Mouse (Mus musculus): ENCODE results near the gene Galm.

Gene Galm

DNA sequence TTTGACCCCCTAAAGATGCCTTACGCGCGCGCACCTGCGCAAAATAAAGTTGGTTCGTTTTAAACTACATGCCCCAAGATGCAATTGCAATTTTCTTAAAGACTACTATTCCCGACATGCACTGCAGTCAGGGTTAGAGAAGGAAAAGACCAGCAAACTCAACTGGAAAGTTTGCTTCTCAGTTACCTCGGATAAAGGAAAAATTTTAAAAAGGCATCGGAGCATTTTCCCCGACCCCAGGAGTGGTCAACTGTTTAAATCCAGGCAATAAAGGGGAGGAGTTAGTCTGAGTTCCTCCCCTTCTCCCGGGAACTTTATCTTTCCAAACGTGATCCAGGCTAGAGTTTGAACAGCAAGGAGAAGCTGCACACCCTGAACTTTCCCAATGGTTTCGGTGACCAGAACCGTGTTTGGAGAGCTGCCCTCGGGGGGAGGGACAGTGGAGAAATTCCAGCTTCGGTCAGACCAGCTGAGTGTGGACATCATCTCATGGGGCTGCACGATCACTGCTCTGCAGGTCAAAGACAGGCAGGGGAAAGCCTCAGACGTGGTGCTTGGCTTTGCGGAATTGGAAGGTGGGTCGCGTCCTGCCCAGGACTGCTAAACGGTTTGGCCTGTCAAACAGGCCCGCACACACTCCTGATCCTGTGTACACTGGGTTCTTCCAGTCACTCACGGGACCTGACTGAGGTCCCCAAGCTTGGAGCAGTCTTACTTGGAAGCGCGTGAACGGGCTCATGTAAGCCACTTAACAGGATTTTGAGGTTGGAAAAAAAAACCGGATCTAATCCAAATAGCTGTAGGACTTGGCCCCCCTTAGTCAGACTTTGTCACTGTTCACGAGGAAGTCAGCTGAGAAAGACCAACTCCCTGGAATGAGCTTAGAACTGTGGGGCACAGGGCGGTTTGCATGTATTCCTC is at the start of gene Galm:
Gene Galm, plus strand, starts transcription at position 141 of the 921 bp plus-strand sequence.
- DNase-seq (ENCODE audit: low read depth, low spot score) = peak; percentile 75

DNA sequence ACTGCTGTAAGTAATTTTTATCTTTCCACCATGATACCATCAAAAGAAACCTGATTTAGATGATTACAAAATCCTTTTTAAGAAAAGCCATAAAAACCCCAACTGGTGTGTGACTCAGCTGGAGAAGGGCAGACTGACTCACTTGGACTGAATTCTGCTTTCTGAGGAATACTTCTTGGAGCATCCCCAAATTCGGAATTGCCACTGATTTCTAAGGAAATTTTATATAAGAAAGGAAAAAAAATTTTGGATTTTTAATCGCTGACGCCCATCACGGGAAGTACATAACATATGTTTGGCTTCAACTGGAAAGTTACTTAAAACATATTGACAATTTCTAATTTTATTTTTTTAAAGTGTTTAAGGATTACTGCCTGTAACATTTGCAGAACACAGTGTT is 48.5 kb upstream of the Galm start:
- no peak for DNase-seq (ENCODE audit: low read depth, low spot score)

DNA sequence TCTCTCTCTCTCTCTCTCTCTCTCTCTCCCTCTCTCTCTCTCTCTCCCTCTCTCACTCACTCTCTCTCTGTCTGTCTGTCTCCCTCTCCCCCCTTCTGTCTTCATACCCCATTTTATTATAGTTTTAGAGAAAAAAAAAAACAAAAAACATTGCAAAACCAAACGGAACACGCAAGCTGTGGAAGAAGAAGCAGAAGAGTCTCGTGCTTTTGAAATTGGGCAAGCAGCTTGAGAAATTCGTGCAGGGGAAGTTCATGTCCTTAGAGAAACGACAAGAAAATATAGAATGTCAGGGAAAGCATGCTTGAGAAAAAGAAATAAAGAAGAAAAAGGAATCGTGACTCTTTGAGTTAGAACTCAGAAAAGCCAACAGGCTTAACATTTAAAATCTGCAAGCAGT is 44.0 kb upstream of the Galm start:
- no peak for DNase-seq (ENCODE audit: low read depth, low spot score)

DNA sequence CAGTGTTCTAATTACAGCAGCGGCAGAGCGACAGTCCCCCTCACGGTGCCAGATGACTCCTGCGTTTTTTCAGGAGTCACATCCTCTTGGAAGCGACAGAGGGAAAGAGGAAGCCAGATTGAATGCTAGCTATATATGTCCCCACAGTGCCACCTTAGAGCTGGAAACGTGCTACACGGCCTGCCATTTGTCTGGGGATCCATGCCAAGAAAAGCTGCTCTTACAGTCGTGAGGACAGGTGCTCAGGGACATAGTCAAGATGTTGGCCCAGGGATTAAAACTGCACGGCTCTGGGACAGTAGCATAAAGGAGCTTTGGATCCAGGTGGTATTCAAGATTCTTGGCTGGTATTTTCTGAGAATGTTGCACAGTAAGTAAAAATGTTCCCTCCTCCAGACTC is 42.8 kb upstream of the Galm start:
- DNase-seq (ENCODE audit: low read depth, low spot score) = no peak

DNA sequence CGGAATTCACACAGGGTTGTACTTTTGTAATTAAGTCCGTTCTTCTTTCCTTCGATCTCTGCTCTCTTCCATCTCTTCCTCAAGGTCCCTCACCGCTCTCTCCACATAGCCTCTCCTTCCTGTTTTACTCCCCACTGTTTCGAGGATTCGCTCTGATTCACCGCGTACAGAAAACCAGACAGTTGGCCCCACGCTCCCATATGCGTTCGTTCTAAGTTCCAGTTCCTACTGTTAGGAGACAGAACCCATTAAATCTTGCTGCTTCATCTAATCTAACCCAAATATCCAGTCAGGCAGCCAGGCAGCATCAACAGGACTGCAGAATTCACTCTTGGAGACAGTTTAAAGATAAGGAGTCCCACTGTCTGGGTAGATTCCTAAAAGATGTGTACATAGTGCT is 40.7 kb upstream of the Galm start:
- no peak for DNase-seq (ENCODE audit: low read depth, low spot score)

DNA sequence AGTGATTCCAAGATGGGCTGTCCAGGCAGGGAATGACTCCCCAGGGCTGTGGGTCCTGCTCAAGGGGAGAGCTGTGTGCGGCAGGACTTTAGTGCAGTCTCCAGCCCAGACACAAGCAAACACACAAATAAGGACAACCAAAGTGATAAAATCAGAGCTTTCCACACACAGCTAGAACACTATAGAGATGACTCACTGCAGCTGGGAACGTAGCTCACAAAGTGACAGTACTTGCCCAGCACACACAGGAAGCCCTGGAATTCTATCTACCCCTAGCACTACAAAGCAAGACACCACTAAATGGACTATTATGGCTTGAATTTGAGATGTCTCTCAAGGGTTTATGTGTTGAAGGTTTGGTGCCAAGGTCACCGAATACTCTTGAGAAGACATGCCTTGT is 39.1 kb upstream of the Galm start:
- no peak for DNase-seq (ENCODE audit: low read depth, low spot score)

DNA sequence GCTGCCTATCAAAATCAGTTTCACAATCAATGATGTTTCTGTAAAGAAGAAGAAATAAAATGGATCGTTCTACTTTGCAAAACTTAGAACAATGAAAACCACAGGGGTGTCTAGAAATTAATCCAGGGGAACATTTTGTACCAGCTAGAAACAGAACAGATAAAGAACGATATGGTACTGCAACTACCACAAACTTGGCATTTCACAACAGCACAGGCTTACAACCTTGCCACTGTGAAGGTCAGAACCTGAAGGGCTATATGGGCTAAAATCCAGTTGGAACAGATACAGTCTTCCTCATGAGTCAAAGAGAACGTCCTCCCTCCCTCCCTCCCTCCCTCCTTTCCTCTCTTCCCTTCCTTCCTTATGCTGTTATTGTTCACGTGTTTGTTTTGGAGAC is 36.7 kb upstream of the Galm start:
- DNase-seq (ENCODE audit: low read depth, low spot score) = no peak

DNA sequence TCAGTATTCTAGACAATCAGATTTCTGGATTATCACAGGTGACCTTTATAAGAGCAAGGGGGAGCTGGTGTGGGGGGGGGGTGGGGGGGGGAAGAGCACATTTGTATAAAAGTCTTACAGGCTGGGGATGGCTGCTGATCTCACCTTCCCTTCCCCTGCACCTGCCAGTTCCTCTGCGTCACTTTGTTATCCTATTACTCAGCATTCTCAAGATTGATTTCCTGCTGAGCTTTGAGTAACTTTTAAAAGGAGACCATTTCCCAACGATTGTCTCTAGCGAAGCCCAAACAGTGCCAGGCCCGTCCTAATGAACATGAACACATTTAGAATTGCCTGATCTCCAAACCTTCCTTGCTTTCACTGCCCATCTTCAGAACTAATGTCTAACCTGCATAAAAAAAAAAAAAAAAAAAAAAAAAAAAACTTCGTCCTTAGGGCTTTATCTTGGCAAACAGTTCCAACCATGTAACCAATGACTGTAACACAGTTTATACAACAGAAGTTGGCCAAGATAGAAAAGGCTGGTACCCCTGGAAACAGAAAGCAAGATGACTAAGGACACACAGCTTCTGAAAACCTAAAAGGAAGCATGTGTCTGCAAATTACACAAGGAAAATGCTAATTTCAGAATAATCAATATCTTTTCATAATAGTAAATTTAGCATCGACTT is 35.3 kb upstream of the Galm start:
- peak; percentile 29 for DNase-seq (ENCODE audit: low read depth, low spot score)

DNA sequence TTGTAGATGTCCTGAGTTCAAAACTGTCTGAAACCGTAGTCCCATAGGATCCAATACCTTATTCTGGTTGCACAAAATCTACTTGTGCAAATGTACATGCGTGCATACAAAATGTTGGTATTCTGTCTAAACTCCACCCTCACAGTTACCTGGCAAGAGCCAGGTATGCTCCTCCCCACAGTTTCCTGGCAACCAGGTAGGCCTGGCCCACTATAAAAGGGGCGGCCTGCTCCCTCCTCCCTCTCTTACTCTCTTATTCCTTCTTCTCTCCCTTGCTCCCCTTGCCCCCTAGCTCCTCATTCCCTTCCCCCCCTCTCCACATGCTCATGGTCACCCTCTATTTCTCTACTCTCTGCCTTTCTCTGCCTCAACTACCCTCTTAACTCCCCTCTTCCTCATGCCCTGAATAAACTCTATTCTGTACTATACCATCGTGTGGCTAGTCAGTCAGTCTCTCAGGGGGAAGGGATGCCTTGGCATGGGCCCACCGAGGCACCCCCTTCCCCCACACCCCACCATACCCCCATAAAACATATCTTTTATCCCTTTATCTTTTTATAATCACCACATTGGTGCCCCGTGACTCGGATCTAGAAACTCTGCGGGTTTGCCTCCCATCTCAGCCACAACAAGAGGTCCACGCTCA is 31.9 kb upstream of the Galm start:
- DNase-seq (ENCODE audit: low read depth, low spot score) = no peak

DNA sequence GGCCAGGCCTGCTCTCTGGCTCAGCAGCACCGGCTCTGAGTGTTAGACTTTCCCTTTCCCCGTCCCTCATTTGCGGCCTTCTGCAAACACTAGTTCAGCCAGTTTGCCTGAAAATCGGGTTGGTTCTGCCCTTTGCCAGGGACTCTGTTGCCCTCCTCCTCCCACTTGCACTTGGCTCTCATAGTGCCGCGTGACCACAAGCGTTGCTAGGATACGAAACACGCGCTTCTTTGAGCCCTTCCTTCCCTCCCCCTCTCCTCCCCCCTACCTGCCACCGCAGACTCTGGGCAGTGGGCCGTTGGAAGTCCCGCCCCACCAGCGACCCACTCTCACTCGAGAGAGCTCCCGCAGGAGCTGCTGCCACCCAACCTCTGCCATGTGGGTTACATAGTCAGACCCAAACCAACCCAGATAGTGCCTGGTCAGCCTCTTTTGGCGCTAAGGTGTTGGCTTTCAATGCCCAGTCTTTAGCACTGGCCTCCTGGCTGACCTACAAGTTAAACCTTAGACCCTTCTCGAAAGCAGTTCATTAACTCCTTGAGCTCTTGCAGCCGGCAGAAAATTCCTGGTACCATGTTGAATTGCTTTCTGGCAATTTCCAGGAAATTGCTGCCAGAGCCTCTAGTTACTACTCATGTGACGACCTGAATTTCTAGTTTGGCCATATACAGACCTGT is 31.1 kb upstream of the Galm start:
- peak; percentile 70 for DNase-seq (ENCODE audit: low read depth, low spot score)

DNA sequence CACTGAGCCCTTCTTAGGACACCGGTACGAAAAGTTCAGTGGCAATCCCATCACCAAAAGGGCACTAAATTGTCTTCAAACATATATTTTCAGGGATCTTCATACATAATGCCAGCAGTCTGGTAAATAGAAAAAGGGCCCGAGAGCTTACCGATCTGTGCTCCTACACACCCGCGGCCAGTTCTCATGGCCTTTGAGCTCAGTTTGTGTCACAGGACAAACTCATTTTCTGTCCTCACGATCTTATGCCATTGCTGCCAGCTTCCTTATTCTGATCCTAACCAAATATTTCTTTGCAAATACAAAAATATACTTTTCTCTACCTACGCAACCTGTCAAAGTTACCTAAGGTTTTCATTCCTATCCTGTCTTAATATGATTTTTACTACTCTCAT is 30.6 kb upstream of the Galm start:
- DNase-seq (ENCODE audit: low read depth, low spot score) = no peak

DNA sequence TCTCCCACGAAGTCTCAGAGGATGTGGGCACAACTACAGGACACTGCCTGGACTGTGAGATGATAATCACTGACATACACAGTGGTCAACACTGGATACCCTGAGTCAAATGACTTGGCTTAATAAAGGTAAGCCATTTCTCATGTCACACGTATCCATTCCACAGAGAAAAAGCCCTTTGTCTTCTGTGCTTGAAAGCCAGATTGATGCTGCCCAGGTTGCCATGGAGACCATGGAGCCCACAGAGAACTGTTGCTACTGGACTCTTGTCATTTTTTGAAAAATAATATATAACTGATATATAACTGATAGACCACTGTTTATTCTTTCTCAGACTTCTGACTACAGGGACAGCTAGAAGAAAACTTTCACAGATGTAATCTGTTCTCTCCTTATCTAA is 30.1 kb upstream of the Galm start:
- no peak for DNase-seq (ENCODE audit: low read depth, low spot score)

DNA sequence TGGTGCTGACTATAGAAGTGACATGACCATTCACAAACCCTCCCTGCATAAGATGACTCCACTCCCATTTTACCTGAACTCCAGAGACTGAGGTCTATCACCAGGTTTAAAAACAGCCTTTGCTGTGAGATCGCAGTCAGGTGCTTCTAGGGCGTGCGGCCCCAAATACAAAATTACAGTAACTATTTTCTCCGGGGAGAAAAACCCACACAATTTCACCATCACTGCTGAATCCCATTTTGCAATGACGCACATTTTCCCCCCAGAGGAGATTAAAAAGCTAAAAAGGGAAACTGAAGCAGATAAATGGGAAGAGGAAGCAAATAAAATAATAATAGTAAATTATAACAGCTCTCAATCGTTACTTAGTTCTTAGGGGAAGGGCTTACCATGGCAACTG is 27.4 kb upstream of the Galm start:
- no peak for DNase-seq (ENCODE audit: low read depth, low spot score)

DNA sequence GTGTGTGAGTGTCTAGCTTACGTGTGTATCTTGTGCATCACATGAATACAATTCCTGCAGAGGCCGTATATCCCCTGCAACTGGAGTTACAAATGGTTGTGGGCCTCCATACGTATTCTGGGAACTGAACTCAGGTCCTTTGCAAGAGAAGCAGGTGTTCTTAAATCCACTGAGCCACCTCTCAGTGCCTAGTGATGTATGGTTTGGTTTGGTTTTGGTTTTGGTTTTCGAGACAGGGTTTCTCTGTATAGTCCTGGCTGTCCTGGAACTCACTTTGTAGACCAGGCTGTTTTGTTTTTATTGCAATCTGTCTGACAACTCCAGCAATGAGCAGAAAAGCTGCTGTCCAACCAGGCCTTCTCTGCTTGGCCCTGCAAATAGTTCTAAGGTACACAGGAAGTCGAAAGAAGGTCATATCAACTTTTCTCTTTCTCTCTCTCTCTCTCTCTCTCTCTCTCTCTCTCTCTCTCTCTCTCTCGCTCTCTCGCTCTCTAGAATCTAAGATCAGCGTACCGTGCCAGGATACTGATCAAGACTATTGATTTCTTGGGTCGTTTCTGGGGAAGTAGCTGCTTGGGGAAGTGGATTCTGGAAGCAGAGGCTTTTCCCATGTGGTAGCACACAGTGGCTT is 21.8 kb upstream of the Galm start:
- DNase-seq (ENCODE audit: low read depth, low spot score) = peak; percentile 48

DNA sequence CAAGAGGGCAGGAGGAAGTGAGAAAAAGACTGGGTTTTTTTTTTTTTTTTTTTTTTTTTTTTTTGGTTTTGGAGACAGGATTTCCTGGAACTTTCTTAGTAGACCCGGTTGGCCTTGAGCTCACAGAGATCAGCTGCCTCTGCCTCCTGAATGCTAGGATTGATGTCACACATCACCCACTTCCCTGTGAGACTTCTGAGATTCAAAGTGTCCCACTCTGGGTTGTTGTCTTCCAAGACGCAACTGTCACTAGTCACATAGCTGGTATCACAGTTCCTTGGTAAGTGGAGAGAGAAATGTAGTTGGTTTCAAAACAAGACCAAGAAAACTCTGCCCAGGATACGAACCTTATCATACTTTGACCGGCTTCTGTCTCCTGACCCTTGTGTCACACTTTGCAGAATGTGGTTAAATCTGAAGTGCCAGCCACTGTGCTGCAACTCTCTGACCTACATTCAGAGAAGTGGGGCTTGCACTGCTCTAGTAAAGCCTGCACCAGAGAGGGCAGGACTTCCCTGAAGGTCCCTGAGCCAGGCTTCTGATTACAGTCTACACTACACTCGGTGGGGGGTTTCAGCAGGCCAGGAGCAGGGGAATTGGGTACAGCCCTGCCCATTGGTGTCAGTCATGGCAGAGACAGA is 14.5 kb upstream of the Galm start:
- peak; percentile 66 for DNase-seq (ENCODE audit: low read depth, low spot score)

DNA sequence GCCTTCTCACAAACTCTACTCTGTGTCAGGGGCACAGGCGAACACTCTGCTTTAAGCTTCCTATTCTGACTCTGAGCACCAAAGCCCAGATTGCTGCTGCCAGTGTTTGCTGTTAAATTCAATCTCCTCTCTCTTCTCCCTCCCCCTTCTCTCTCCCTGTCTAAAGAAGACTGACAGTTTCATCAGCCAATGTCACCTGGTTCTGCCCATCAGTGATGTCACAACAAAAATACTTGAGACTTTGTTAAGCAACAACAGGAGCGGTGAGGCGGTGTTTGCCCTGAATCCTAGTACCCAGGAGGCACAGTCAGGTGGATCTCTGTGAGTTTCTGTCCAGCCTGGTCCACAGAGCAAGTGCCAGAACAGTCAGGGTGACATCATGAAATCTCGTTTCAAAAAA is 13.8 kb upstream of the Galm start:
- DNase-seq (ENCODE audit: low read depth, low spot score) = peak; percentile 42

DNA sequence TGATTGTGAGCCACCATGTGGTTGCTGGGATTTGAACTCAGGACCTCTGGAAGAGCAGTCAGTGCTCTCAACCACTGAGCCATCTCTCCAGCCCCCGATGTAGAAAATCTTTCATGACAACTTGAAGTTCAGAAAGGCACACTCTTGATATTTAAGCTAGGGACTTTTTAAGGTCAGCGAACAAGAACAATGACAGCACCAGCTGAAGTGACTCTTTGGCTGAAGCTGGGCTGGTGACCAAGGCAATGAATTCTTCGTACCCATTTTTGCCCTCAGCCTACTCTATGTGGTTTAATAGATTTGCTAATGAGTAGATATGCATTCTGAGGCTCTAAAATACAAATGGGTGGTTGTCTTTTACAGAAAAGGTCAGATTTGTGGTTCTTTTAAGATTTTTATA is 6.9 kb upstream of the Galm start:
- DNase-seq (ENCODE audit: low read depth, low spot score) = no peak

DNA sequence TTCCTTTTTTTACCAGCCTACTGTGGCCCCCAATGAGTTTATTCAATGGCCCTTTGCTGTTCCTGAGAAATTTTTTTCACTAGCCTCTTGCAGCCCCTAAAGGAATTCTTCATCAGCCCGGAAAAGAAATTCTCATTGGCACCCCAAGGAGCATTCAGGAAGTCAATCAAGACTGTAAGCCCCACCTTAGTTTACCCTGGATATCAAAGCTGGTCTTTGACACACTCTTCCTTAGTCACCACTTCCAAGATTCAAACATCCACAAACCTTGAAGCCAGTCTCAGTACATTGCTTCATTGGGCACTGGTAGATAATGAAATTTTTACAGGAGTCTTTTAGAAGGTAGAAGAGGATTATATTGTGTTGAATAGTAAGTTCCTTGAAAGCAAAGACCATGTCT is 5.4 kb upstream of the Galm start:
- DNase-seq (ENCODE audit: low read depth, low spot score) = no peak

DNA sequence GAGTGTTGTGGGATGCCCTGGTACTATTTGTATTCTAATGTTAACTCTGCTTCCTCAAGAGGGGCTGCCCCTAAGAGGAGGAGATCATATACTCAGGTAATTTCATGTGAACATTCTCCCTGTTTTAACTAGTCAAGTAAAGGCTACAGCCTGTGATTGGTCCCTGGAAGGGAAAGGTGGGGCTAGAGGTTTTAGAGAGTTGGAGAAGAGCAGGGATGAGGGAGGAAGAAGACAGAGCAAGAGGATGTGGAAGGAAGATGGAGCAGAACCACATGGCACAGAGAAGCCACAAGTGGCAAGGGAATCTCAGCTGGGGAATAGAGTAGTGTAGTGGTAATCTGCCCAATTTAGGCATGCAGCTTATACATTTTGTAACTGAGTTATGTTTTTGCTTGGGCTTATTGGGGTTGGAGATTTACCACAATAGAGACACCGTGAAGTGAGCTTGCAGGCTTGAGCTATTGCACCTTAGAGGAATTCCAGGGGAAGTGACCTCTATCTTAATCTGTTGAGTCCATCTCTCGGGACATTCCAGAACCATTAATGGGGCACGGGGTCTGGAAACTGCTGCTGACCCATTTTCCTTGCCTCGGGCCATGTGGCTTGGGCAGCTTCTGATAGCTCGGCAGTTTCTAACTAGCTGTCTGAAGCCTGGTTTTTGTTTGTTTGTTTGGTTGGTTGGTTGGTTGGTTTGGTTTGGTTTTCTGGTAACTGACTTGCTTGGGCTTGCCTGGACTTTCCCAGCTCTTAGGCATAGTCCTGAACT is 2.1 kb upstream of the Galm start:
- no peak for DNase-seq (ENCODE audit: low read depth, low spot score)

DNA sequence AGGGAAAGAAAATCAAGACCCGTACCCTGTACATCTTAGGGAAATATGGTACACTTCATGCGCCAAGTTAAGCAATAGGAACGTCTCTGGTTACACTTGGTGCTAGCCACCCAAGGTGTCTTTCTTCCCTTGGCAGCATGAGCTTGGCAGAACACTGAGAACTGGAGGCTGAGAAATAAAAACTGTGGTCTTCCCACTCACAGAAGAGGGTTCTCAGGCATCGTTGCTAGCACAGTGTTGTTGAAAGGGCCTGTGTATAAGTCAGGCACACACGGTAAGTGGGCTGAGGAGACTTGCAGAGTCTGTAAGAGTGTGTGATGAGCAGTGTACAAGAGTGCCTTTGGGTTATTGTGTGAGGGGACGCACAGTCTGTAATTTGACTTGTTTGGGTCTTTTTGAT is 1.1 kb upstream of the Galm start:
- no peak for DNase-seq (ENCODE audit: low read depth, low spot score)
